Mouse (Mus musculus) skeletal muscle tissue, adult 2 months (tissue): ENCODE measurements around the gene Ints3.

Experiments used
- DNase-seq: peaks from one replicate; pipeline ENCODE4 v3.0.0-alpha.2; 2012; ENCODE audit warnings: low read depth, low spot score

Ints3 gene

GRCm38 (mm10) chr3:90433381-90434020 is at the start of gene Ints3:
Gene Ints3, minus strand, starts transcription at chr3:90433622.
- peak; percentile 100 for DNase-seq

- peak; percentile 99 for DNase-seq
These were observed 42.6 kb upstream of the Ints3 start, which contains the start of gene Ilf2 for GRCm38 (mm10) chr3:90475831-90476611. Gene Ilf2, plus strand, starts transcription at chr3:90476126.

GRCm38 (mm10) chr3:90475151-90475830 is 41.9 kb upstream of the Ints3 start:
- DNase-seq, result no peak

- no peak for DNase-seq
These were observed 38.8 kb upstream of the Ints3 start for GRCm38 (mm10) chr3:90472213-90472612.

GRCm38 (mm10) chr3:90467618-90468300 is 34.3 kb upstream of the Ints3 start:
- DNase-seq, result no peak

- peak; percentile 65 for DNase-seq
These were observed 32.9 kb upstream of the Ints3 start for GRCm38 (mm10) chr3:90466311-90466766.

- no peak for DNase-seq
These were observed 32.4 kb upstream of the Ints3 start, which contains the start of gene Npr1 for GRCm38 (mm10) chr3:90465686-90466310. Gene Npr1, minus strand, starts transcription at chr3:90465866.

- no peak for DNase-seq
These were observed 31.8 kb upstream of the Ints3 start for GRCm38 (mm10) chr3:90465081-90465685.

GRCm38 (mm10) chr3:90464552-90465080 is 31.2 kb upstream of the Ints3 start:
- no peak for DNase-seq

GRCm38 (mm10) chr3:90462579-90462978 is 29.2 kb upstream of the Ints3 start:
- no peak for DNase-seq

GRCm38 (mm10) chr3:90461935-90462334 is 28.5 kb upstream of the Ints3 start:
- DNase-seq, result no peak

GRCm38 (mm10) chr3:90460315-90460714 is 26.9 kb upstream of the Ints3 start:
- no peak for DNase-seq

GRCm38 (mm10) chr3:90459727-90460126 is 26.3 kb upstream of the Ints3 start:
- no peak for DNase-seq

- DNase-seq, result no peak
These were observed 21.5 kb upstream of the Ints3 start for GRCm38 (mm10) chr3:90454931-90455330.

- DNase-seq, result no peak
These were observed 18.1 kb upstream of the Ints3 start for GRCm38 (mm10) chr3:90451396-90452095.

GRCm38 (mm10) chr3:90450874-90451273 is 17.5 kb upstream of the Ints3 start:
- DNase-seq, result no peak

GRCm38 (mm10) chr3:90448626-90449025 is 15.2 kb upstream of the Ints3 start:
- DNase-seq, result no peak

GRCm38 (mm10) chr3:90447123-90447494 is 13.7 kb upstream of the Ints3 start:
- no peak for DNase-seq

GRCm38 (mm10) chr3:90446389-90447122 is 13.1 kb upstream of the Ints3 start:
- peak; percentile 93 for DNase-seq
